Mouse (Mus musculus) neural tube, embryonic 14.5 days (tissue): Measurements from ENCODE around the gene Tmem88. TPM values are rescaled to one million over a fixed set of nuclear protein-coding genes. Genes with fewer than 3 reads are reported as not detected.

Source experiments
- ATAC-seq: fragments of 200-750 bp; cut with Nextera tagmentation; 2 replicates; pipeline ENCODE4 v1.8.0; 2017; ENCODE audit warnings: low read depth, mild to moderate bottlenecking, moderate TSS enrichment, moderate library complexity
- H3K27ac ChIP-seq: fragments of 300-500 bp; sonication (generic); 2 replicates; pipeline ENCODE4 v1.5.1; 2014; ENCODE audit warnings: low read depth, mild to moderate bottlenecking, control low read depth, low read length, moderate library complexity, mixed read lengths
- H3K27me3 ChIP-seq: fragments of 300-500 bp; sonication (generic); 2 replicates; pipeline ENCODE4 v1.6.1; 2014; ENCODE audit warnings: low read length; ENCODE audit not compliant: control insufficient read depth, insufficient read depth
- H3K36me3 ChIP-seq: fragments of 300-500 bp; sonication (generic); 2 replicates; pipeline ENCODE4 v1.6.1; 2014; ENCODE audit warnings: low read length, mixed read lengths; ENCODE audit not compliant: control insufficient read depth, insufficient read depth
- H3K4me1 ChIP-seq: fragments of 300-500 bp; sonication (generic); 2 replicates; pipeline ENCODE4 v1.6.1; 2014; ENCODE audit warnings: low read length; ENCODE audit not compliant: control insufficient read depth, insufficient read depth
- H3K4me2 ChIP-seq: fragments of 300-500 bp; sonication (generic); 2 replicates; pipeline ENCODE4 v1.6.1; 2014; ENCODE audit warnings: mild to moderate bottlenecking, low read depth, low read length, control low read depth
- H3K4me3 ChIP-seq: fragments of 300-500 bp; sonication (generic); 2 replicates; pipeline ENCODE4 v1.5.1; 2014; ENCODE audit warnings: low read depth, low read length, control low read depth, mixed read lengths
- H3K9ac ChIP-seq: fragments of 300-500 bp; sonication (generic); replicated peaks from 2 replicates; pipeline ENCODE4 v1.6.1; 2014; ENCODE audit warnings: low read depth, mild to moderate bottlenecking, control low read depth, low read length, mixed read lengths
- H3K9me3 ChIP-seq: fragments of 300-500 bp; sonication (generic); 2 replicates; pipeline ENCODE4 v1.6.1; 2016; ENCODE audit warnings: low read length; ENCODE audit not compliant: control insufficient read depth
- WGBS: fragments of 180-500 bp; shearing (Covaris S2); extraction: QIAGEN DNeasy Blood & Tissue Kit; methylation state at CpG from one replicate; pipeline ENCODE4 v1.1.7; 2014; 5-methylcytosine and 5-hydroxymethylcytosine counted together
- polyA plus RNA-seq: library from polyadenylated mRNA; unstranded; fragments of >200 nt; fragmentation: Nextera tagmentation; extraction: Ambion mirVana; gene quantifications from 2 replicates; pipeline ENCODE4 v1.2.1, GENCODE M21; 2014

The Tmem88 gene
- polyA plus RNA-seq, 1 experiment from 2014 or later = 2.3 TPM

GRCm38 (mm10) chr11:69413221-69414181 is 15.5 kb upstream of the Tmem88 start, which contains the start of gene Kdm6b:
Kdm6b (minus strand) TSS chr11:69413675.
- Histone ChIP-seq H3K4me1 (peaks cover 50% of the 10 kb centered on the region), H3K4me2 (peak within 1 kb of the TSS; percentile 99), H3K9me3 (no peaks in the 10 kb centered on the region), H3K9ac (peak within 1 kb of the TSS; percentile 99), H3K4me3 (peak within 1 kb of the TSS; percentile 83), H3K27ac (peak within 1 kb of the TSS; percentile 99), H3K36me3 (peaks cover 6% of the 10 kb centered on the region; the same call in 1 of the 2 replicates), H3K27me3 (no peaks in the 10 kb centered on the region)
- 38% methylated on average over 12 of the region's 12 CpGs for WGBS
- no peak for ATAC-seq

DNA sequence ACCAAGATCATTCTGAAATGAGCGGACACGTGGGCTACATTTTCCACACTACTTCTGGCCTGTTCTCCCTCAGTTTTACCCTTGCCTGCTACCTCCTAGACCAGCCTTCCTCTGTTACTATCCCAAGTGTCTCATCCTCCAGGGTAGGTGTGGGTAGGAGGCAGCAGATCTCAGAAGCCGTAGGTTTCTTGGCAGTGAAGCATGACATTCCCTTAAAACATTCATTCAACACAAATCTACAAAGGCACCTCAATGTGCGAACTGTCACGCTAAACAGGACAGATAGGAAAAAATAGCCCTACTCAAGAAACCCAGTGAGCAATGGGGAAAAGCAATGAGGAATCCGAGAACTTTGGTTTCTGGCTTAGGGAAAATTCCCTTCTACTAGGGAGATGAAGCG is 14.5 kb upstream of the Tmem88 start:
- Histone ChIP-seq H3K4me3 (peak overlapping the region; percentile 83), H3K4me1 (peaks cover 53% of the 10 kb centered on the region), H3K27me3 (no peaks in the 10 kb centered on the region), H3K27ac (no peak overlapping the region), H3K9ac (no peak overlapping the region; the same call in 1 of the 2 replicates), H3K36me3 (peaks cover 13% of the 10 kb centered on the region; the same call in 1 of the 2 replicates), H3K4me2 (peak overlapping the region; percentile 99), H3K9me3 (no peaks in the 10 kb centered on the region)
- 67% methylated on average over 7 of the region's 7 CpGs for WGBS
- no peak for ATAC-seq

DNA sequence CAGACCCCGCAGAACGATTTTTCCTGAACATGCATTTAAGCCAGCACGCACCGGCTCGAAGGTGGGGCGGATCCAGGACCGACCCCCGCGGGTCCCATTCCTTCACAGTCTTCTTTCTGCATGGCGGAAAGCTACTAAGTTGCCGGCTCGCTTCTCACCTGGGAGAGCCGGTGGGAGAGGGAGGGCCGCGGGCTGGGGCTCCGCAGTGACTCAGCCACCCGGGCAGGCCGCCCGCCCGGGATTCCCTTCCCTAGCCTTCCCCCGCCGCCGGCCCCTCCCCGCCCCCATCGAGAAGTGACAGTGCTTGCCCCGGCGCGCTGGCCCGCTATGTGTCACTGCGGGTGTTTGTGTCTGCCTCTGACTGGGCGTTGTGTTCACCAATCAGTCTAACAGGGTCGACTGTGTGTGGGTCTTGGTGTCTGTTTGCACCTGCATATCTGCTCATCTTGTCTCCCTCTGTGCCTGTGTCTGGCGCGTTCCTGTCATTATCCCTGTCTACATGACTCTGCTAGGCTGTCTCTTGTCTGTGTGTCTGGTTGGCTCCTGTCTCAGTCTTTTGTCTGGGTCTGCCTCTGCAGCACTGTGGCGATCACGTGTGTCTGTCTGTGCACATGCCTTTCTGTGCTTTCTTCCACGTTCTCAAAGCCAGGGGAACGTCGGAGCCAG is 13.6 kb upstream of the Tmem88 start:
- H3K4me2 ChIP-seq = peak overlapping the region; percentile 99

GRCm38 (mm10) chr11:69411073-69411535 is 13.1 kb upstream of the Tmem88 start:
- H3K4me2 ChIP-seq = peak overlapping the region; percentile 99
- peak overlapping the region; percentile 91 for H3K27ac ChIP-seq
- no peaks in the 10 kb centered on the region for H3K27me3 ChIP-seq
- peak overlapping the region; percentile 87 for H3K9ac ChIP-seq
- no peaks in the 10 kb centered on the region for H3K9me3 ChIP-seq
- H3K4me3 ChIP-seq = peak overlapping the region; percentile 83
- H3K4me1 ChIP-seq = peaks cover 45% of the 10 kb centered on the region
- WGBS = 0% methylated on average over 26 of the region's 26 CpGs
- peak; percentile 41 for ATAC-seq
- peaks cover 27% of the 10 kb centered on the region for H3K36me3 ChIP-seq

More for the DNA sequence above, 13.6 kb upstream of the Tmem88 start:
- Histone ChIP-seq H3K9me3 (no peaks in the 10 kb centered on the region), H3K4me3 (peak overlapping the region; percentile 83), H3K36me3 (peaks cover 21% of the 10 kb centered on the region), H3K9ac (peak overlapping the region; percentile 87), H3K4me1 (peaks cover 47% of the 10 kb centered on the region), H3K27me3 (no peaks in the 10 kb centered on the region), H3K27ac (peak overlapping the region; percentile 91)
- no peak for ATAC-seq
- WGBS = 1% methylated on average over 36 of the region's 39 CpGs

- Histone ChIP-seq H3K4me1 (peaks cover 45% of the 10 kb centered on the region), H3K4me2 (peak overlapping the region; percentile 99), H3K4me3 (peak overlapping the region; percentile 83), H3K27ac (peak overlapping the region; percentile 91), H3K27me3 (no peaks in the 10 kb centered on the region), H3K36me3 (peaks cover 33% of the 10 kb centered on the region), H3K9ac (peak overlapping the region; percentile 87), H3K9me3 (no peaks in the 10 kb centered on the region)
- WGBS = under 1% methylated on average over 41 of the region's 41 CpGs
- ATAC-seq = peak; percentile 7
Measured at GRCm38 (mm10) chr11:69410310-69411072, 12.5 kb upstream of the Tmem88 start.

GRCm38 (mm10) chr11:69410045-69410309 is 11.9 kb upstream of the Tmem88 start:
- Histone ChIP-seq H3K36me3 (peaks cover 38% of the 10 kb centered on the region), H3K4me2 (peak overlapping the region; percentile 99), H3K4me3 (peak overlapping the region; percentile 83), H3K9ac (peak overlapping the region; percentile 87), H3K4me1 (peaks cover 43% of the 10 kb centered on the region), H3K9me3 (no peaks in the 10 kb centered on the region), H3K27me3 (no peaks in the 10 kb centered on the region), H3K27ac (peak overlapping the region; percentile 91)
- 0% methylated on average over 18 of the region's 18 CpGs for WGBS
- ATAC-seq = no peak

DNA sequence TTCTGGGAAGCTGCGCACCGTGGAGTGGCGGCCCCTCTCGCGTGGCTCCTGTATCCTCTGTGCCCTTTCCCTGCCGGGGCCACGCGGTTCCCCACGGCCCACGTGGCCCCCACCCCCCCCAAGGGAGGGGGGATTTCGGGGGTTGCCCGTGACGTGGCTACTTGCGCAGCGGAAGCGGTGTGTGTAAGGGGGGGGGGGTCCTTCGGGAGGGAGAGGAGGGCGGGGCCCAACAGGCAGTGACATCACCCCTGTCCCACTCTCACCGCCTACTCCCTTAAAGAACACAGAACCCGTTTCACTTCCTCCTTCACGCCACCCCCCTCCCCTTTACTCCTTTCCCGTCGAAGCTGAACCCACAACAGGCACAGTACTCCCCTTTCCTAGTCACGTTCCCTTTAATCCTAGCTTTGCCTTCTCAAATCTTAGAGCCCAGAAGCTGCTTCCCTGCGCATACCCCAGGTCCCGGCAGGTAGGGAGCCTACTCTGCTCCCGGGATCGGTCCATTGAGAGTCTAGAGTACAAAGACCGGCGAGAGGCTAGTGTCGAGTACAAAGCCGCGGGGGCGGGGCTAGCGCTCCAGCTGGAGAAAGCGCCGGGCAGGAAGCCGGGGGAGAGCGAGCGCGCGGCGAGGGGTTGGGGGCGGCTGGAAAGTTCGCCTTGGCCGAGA is 11.5 kb upstream of the Tmem88 start:
- Histone ChIP-seq H3K36me3 (peaks cover 42% of the 10 kb centered on the region), H3K9me3 (no peaks in the 10 kb centered on the region), H3K9ac (peak overlapping the region; percentile 87), H3K4me2 (peak overlapping the region; percentile 99), H3K27me3 (no peaks in the 10 kb centered on the region), H3K4me3 (peak overlapping the region; percentile 83), H3K27ac (peak overlapping the region; percentile 91), H3K4me1 (peaks cover 38% of the 10 kb centered on the region)
- WGBS = under 1% methylated on average over 46 of the region's 46 CpGs
- peak; percentile 24; the same call in 1 of the 2 replicates for ATAC-seq
